Mouse (Mus musculus) liver, embryonic 14.5 days (tissue): Measurements from ENCODE around the gene Mysm1.

Source experiments
- CTCF ChIP-seq: IDR thresholded peaks from 2 replicates; pipeline ENCODE4 v1.5.1; 2016; ENCODE audit warnings: antibody characterized with exemption, low read depth, control low read depth
- EP300 ChIP-seq: IDR thresholded peaks from 2 replicates; pipeline ENCODE4 v1.6.1; 2016; ENCODE audit warnings: antibody characterized with exemption, low read depth

GRCm38 (mm10) chr4:95012256-95012655 lies 33.4 kb upstream of the Mysm1 start:
- TF ChIP-seq EP300: no peak
- TF ChIP-seq CTCF: no peak
